Comparison of ENCODE assay signal across 19 mouse cellular contexts in genomic region chr12:73042406-73042805, GRCm38 (mm10). TPM values are rescaled to one million over a fixed set of nuclear protein-coding genes. Genes with fewer than 3 reads are reported as not detected.
DNase-seq lines count a peak whose midpoint lies in the region; ATAC-seq and TF ChIP-seq lines count a peak whose summit lies in the region.
"Had no signal": no experiment of that assay in that cellular context is flagged by ENCODE, and none has a peak within 500 bp of the region (broad histone marks: within the 10 kb centered on the region; RNA-seq: fewer than 3 reads in every experiment).

No protein-coding gene starts in this region.

- H3K9ac ChIP-seq in neural tube, embryonic 11.5 days (ENCODE audit: low read length), result no peak overlapping the region
- no peak overlapping the region for H3K9ac ChIP-seq in neural tube, embryonic 15.5 days (replicated peaks)
- H3K9ac ChIP-seq in embryonic facial prominence, embryonic 15.5 days, result 0 out of 2 replicates have a peak overlapping the region, but pooled peaks have one; percentile 18
- H3K9ac ChIP-seq: forebrain, embryonic 12.5 days; lung, embryonic 14.5 days had no signal

- no peak overlapping the region for H3ac ChIP-seq in myocyte (ENCODE audit: control insufficient read depth, insufficient read length)

- peak; percentile 29 for DNase-seq in heart, adult 11 months
- DNase-seq in heart, postnatal 4 days, result no peak
- no peak for DNase-seq in neural tube, embryonic 11.5 days (ENCODE audit: low spot score)
- DNase-seq in left cerebral cortex, postnatal 4 days, result no peak
- DNase-seq in c-Kit-positive CD71-positive TER-119-positive erythroid progenitor cells, embryonic 14.5 days (ENCODE audit: low spot score), result no peak
- DNase-seq: adrenal gland, postnatal 25 days; gastrocnemius, postnatal 10 days; kidney, postnatal 25 days; lung, embryonic 14.5 days; thymus, postnatal 25 days had no signal

- TF ChIP-seq POLR2A in myocyte (IDR thresholded peaks at IDR 0.05; ENCODE audit: insufficient read length, low read depth), result no peak

- H3K4me1 ChIP-seq in neural tube, embryonic 11.5 days (ENCODE audit: control insufficient read depth, insufficient read depth, low read length), result peaks cover 7% of the 10 kb centered on the region
- H3K4me1 ChIP-seq in neural tube, embryonic 15.5 days, result peaks cover 24% of the 10 kb centered on the region
- H3K4me1 ChIP-seq in embryonic facial prominence, embryonic 15.5 days, result peaks cover 40% of the 10 kb centered on the region

- peak overlapping the region; percentile 12; the same call in 1 of the 2 replicates for H3K4me3 ChIP-seq in neural tube, embryonic 11.5 days (ENCODE audit: low read depth, low read length)
- H3K4me3 ChIP-seq in neural tube, embryonic 15.5 days (replicated peaks), result no peak overlapping the region
- H3K4me3 ChIP-seq in embryonic facial prominence, embryonic 15.5 days (replicated peaks), result peak overlapping the region; percentile 63
- peak overlapping the region; percentile 100 for H3K4me3 ChIP-seq in myocyte
- H3K4me3 ChIP-seq: megakaryocyte, embryonic 14.5 days had no signal

- H3K9me3 ChIP-seq in neural tube, embryonic 11.5 days (ENCODE audit: control insufficient read depth, low read length), result no peaks in the 10 kb centered on the region
- no peaks in the 10 kb centered on the region for H3K9me3 ChIP-seq in neural tube, embryonic 15.5 days (replicated peaks)
- no peaks in the 10 kb centered on the region for H3K9me3 ChIP-seq in embryonic facial prominence, embryonic 15.5 days (replicated peaks)
- H3K9me3 ChIP-seq: forebrain, embryonic 12.5 days had no signal

- peaks cover 93% of the 10 kb centered on the region for H3K27me3 ChIP-seq in neural tube, embryonic 11.5 days (ENCODE audit: control insufficient read depth, insufficient read depth, low read length)
- H3K27me3 ChIP-seq in neural tube, embryonic 15.5 days (replicated peaks), result peaks cover 93% of the 10 kb centered on the region
- H3K27me3 ChIP-seq in embryonic facial prominence, embryonic 15.5 days, result peaks cover 47% of the 10 kb centered on the region
- no peaks in the 10 kb centered on the region for H3K27me3 ChIP-seq in myocyte (ENCODE audit: control insufficient read depth, insufficient read depth, insufficient read length)

- no peak overlapping the region for H3K27ac ChIP-seq in neural tube, embryonic 11.5 days (ENCODE audit: low read depth, low read length)
- H3K27ac ChIP-seq in neural tube, embryonic 15.5 days (replicated peaks), result no peak overlapping the region
- H3K27ac ChIP-seq in embryonic facial prominence, embryonic 15.5 days (replicated peaks), result no peak overlapping the region
- H3K27ac ChIP-seq: forebrain, embryonic 12.5 days had no signal

- H3K36me3 ChIP-seq in neural tube, embryonic 11.5 days (ENCODE audit: control insufficient read depth, insufficient read depth, low read length), result no peaks in the 10 kb centered on the region
- no peaks in the 10 kb centered on the region for H3K36me3 ChIP-seq in neural tube, embryonic 15.5 days
- no peaks in the 10 kb centered on the region for H3K36me3 ChIP-seq in embryonic facial prominence, embryonic 15.5 days
- H3K36me3 ChIP-seq in myocyte (ENCODE audit: control insufficient read depth, insufficient read depth), result peaks cover 7% of the 10 kb centered on the region
- H3K36me3 ChIP-seq: forebrain, embryonic 12.5 days had no signal

- no peak for ATAC-seq in neural tube, embryonic 11.5 days (ENCODE audit: insufficient read depth, low FRiP score, low TSS enrichment)
- no peak for ATAC-seq in neural tube, embryonic 15.5 days (ENCODE audit: low FRiP score)
- ATAC-seq in embryonic facial prominence, embryonic 15.5 days (ENCODE audit: insufficient number of reproducible peaks, low FRiP score, low TSS enrichment, low read depth), result no peak
- ATAC-seq: CD4-positive, CD25-positive, alpha-beta regulatory T cell, adult 4 months had no signal

- H3K79me2 ChIP-seq in myocyte (ENCODE audit: control insufficient read depth, insufficient read depth), result peaks cover 91% of the 10 kb centered on the region

- WGBS in neural tube, embryonic 11.5 days, result 2% methylated on average over 5 of the region's 5 CpGs
- WGBS in neural tube, embryonic 15.5 days, result 4% methylated on average over 5 of the region's 5 CpGs
- WGBS in embryonic facial prominence, embryonic 15.5 days, result 27% methylated on average over 5 of the region's 5 CpGs

- intact Hi-C loops in left cerebral cortex, postnatal 4 days (cut with DNase I), result loop anchor here (5.0 kb wide), 1 partner anchor 95 kb away; no protein-coding TSS in a partner anchor

- H3K4me2 ChIP-seq in neural tube, embryonic 11.5 days (ENCODE audit: low read depth), result peak overlapping the region; percentile 27; the same call in 1 of the 2 replicates
- no peak overlapping the region for H3K4me2 ChIP-seq in neural tube, embryonic 15.5 days
- H3K4me2 ChIP-seq in embryonic facial prominence, embryonic 15.5 days (replicated peaks), result peak overlapping the region; percentile 72; the same call in 1 of the 2 replicates
- peak overlapping the region; percentile 95 for H3K4me2 ChIP-seq in myocyte (ENCODE audit: low read depth)
- H3K4me2 ChIP-seq: forebrain, embryonic 12.5 days; heart, embryonic 11.5 days; lung, embryonic 14.5 days had no signal

TF ChIP-seq in myocyte, 11 proteins besides CTCF, POLR2A, EP300 and RAD21:
- no peak for TF ChIP-seq TCF12 (IDR thresholded peaks at IDR 0.05; ENCODE audit: insufficient read depth, poor library complexity, severe bottlenecking)
- TF ChIP-seq SRF (IDR thresholded peaks at IDR 0.05; ENCODE audit: control insufficient read depth, insufficient read length, low read depth), result no peak
- no peak for TF ChIP-seq REST (IDR thresholded peaks at IDR 0.05; ENCODE audit: insufficient read depth, insufficient read length)
- no peak for TF ChIP-seq CEBPB (IDR thresholded peaks at IDR 0.05; ENCODE audit: insufficient read depth, poor library complexity, severe bottlenecking)
- no peak for TF ChIP-seq E2F4 (IDR thresholded peaks at IDR 0.05; ENCODE audit: insufficient read depth)
- TF ChIP-seq MYOG (IDR thresholded peaks at IDR 0.05; ENCODE audit: control insufficient read depth in 1 of 3, insufficient read depth in 1 of 3, insufficient read length in 2 of 3, low read depth in 2 of 3), result no peak
- TF ChIP-seq USF1 (IDR thresholded peaks at IDR 0.05; ENCODE audit: low read depth), result no peak
- no peak for TF ChIP-seq MAX (IDR thresholded peaks at IDR 0.05; ENCODE audit: low read depth)
- TF ChIP-seq TCF3 (IDR thresholded peaks at IDR 0.05; ENCODE audit: insufficient read length, low read depth), result no peak
- no peak for TF ChIP-seq POLR2AphosphoS2 (IDR thresholded peaks at IDR 0.05; ENCODE audit: insufficient read length, low read depth)
- no peak for TF ChIP-seq MYOD1 (IDR thresholded peaks at IDR 0.05; ENCODE audit: control insufficient read depth in 1 of 3, insufficient read length in 2 of 3, low read depth in 2 of 3)
TF ChIP-seq in myocyte: peak in this region for 0.

RNA-seq across cellular contexts. Expression of gene Six1, which starts 11.3 kb away (rescaled TPM):
- total RNA-seq in heart, postnatal 4 days (2021), result under 1 TPM; 0.19 to 0.54 TPM
- polyA plus RNA-seq in neural tube, embryonic 11.5 days (2014; fragmentation: Nextera tagmentation; extraction: Ambion mirVana), result 32.7 and 34.9 TPM in 2 replicates
- polyA plus RNA-seq in neural tube, embryonic 15.5 days (2015; fragmentation: Nextera tagmentation; extraction: Ambion mirVana), result 2.8 and 6.8 TPM in 2 replicates
- 40.0 and 48.3 TPM in 2 replicates for polyA plus RNA-seq in embryonic facial prominence, embryonic 15.5 days (2015; fragmentation: Nextera tagmentation; extraction: Ambion mirVana)
- 71.7 TPM for polyA plus RNA-seq in myocyte (2012; fragmentation: generic; extraction: Trizol)
- under 1 TPM; 0.66 to 0.87 TPM for total RNA-seq in left cerebral cortex, postnatal 4 days (2021)
- polyA plus RNA-seq: CD4-positive, CD25-positive, alpha-beta regulatory T cell, adult 4 months; liver, adult 2 months; stomach, embryonic 14.5 days had no signal
